Mouse (Mus musculus) embryonic fibroblast, embryonic 13.5 days (primary cell): Measurements from ENCODE around the gene Hps6. TPM values are rescaled to one million over a fixed set of nuclear protein-coding genes. Genes with fewer than 3 reads are reported as not detected.
A peak's percentile ranks its signal among the peaks of the same experiment; 100 is the strongest.

Experiments
- H3K27ac ChIP-seq: 2 replicates; pipeline ENCODE4 v1.5.1; 2012; ENCODE audit warnings: low read length, control low read depth, inconsistent platforms; ENCODE audit not compliant: insufficient read depth
- H3K4me1 ChIP-seq: 2 replicates; pipeline ENCODE4 v1.6.1; 2011; ENCODE audit warnings: low read length; ENCODE audit not compliant: control insufficient read depth, insufficient read depth
- H3K4me3 ChIP-seq: 2 replicates; pipeline ENCODE4 v1.5.1; 2011; ENCODE audit warnings: mild to moderate bottlenecking, control low read depth, low read length; ENCODE audit not compliant: insufficient read depth
- CTCF ChIP-seq: IDR thresholded peaks from 2 replicates; pipeline ENCODE4 v1.5.1; 2011; ENCODE audit warnings: mild to moderate bottlenecking, control low read depth, low read length, moderate library complexity, borderline replicate concordance; ENCODE audit not compliant: insufficient read depth
- POLR2A ChIP-seq: IDR thresholded peaks from 2 replicates; pipeline ENCODE4 v1.6.1; 2011; ENCODE audit warnings: low read depth, mild to moderate bottlenecking, control low read depth, low read length, moderate library complexity
- polyA plus RNA-seq: library from polyadenylated mRNA; stranded (reverse); fragments of >200 nt; gene quantifications from 2 replicates; pipeline ENCODE4 v1.2.4, GENCODE M21; 2011; ENCODE audit warnings: low read depth; ENCODE audit not compliant: missing spikeins, insufficient read length

Gene Hps6
- polyA plus RNA-seq, 1 experiment: 4.7 TPM

- TF ChIP-seq POLR2A (peak; percentile 34; the same call in 1 of the 2 replicates), CTCF (no peak)
- H3K4me1 ChIP-seq: peaks cover 7% of the 10 kb centered on the region; the same call in 1 of the 2 replicates
These were observed 41.1 kb downstream of the Hps6 start, which contains the start of gene Pprc1 for GRCm38 (mm10) chr19:46044271-46044992. Pprc1 (plus strand) TSS chr19:46044886.

GRCm38 (mm10) chr19:46044993-46045695 is 41.8 kb downstream of the Hps6 start, which contains the start of gene Ldb1:
Ldb1 (minus strand) TSS chr19:46045214.
- peaks cover 5% of the 10 kb centered on the region; the same call in 1 of the 2 replicates for H3K4me1 ChIP-seq

More at GRCm38 (mm10) chr19:46044271-46044992, 41.1 kb downstream of the Hps6 start, which contains the start of gene Pprc1:
- Histone ChIP-seq H3K27ac (peak within 1 kb of the TSS; percentile 88), H3K4me3 (peak within 1 kb of the TSS; percentile 76)

GRCm38 (mm10) chr19:46045696-46046311 is 42.5 kb downstream of the Hps6 start:
- Histone ChIP-seq H3K4me3 (peak overlapping the region; percentile 76), H3K27ac (peak overlapping the region; percentile 88), H3K4me1 (0 out of 2 replicates have a peak, but pooled peaks cover 3% of the 10 kb centered on the region)
- TF ChIP-seq CTCF: no peak

More at GRCm38 (mm10) chr19:46044993-46045695, 41.8 kb downstream of the Hps6 start, which contains the start of gene Ldb1:
- Histone ChIP-seq H3K4me3 (peak within 1 kb of the TSS; percentile 76), H3K27ac (peak within 1 kb of the TSS; percentile 88)
- TF ChIP-seq CTCF: no peak
- peak; percentile 65 for TF ChIP-seq POLR2A

- Histone ChIP-seq H3K4me1 (no peaks in the 10 kb centered on the region), H3K4me3 (no peak overlapping the region), H3K27ac (peak overlapping the region; percentile 67; the same call in 1 of the 2 replicates)
- TF ChIP-seq POLR2A: no peak
- no peak for TF ChIP-seq CTCF
These were observed 43.3 kb downstream of the Hps6 start for GRCm38 (mm10) chr19:46046621-46047025.

- Histone ChIP-seq H3K4me3 (no peak overlapping the region), H3K4me1 (no peaks in the 10 kb centered on the region), H3K27ac (no peak overlapping the region)
- TF ChIP-seq POLR2A (no peak), CTCF (no peak)
These were observed 44.1 kb downstream of the Hps6 start for GRCm38 (mm10) chr19:46047426-46047825.

- Histone ChIP-seq H3K4me1 (no peaks in the 10 kb centered on the region), H3K27ac (no peak overlapping the region), H3K4me3 (no peak overlapping the region)
- no peak for TF ChIP-seq POLR2A
- no peak for TF ChIP-seq CTCF
These were observed 45.8 kb downstream of the Hps6 start for GRCm38 (mm10) chr19:46049129-46049528.

- Histone ChIP-seq H3K27ac (no peak overlapping the region), H3K4me3 (no peak overlapping the region), H3K4me1 (no peaks in the 10 kb centered on the region; the same call in 1 of the 2 replicates)
- TF ChIP-seq POLR2A (no peak), CTCF (no peak)
These were observed 47.2 kb downstream of the Hps6 start for GRCm38 (mm10) chr19:46050462-46050861.

Other genes starting within 250 kb of the Hps6 start
- gene Mgea5, start 219.7 kb upstream of the Hps6 start, polyA plus RNA-seq: 87.3 and 87.4 TPM in 2 replicates
- not detected in 2 replicates for gene Kcnip2, start 187.4 kb upstream of the Hps6 start, polyA plus RNA-seq
- 10.5 and 15.3 TPM in 2 replicates for gene Armh3, start 5.0 kb upstream of the Hps6 start, polyA plus RNA-seq
- gene Pprc1, start 41.4 kb downstream of the Hps6 start, polyA plus RNA-seq: 46.9 and 58.0 TPM in 2 replicates
- gene Ldb1, start 41.7 kb downstream of the Hps6 start, polyA plus RNA-seq: 116 and 124 TPM in 2 replicates
- gene Nolc1, start 72.4 kb downstream of the Hps6 start, polyA plus RNA-seq: 56.2 and 57.1 TPM in 2 replicates
- gene Elovl3, start 128.4 kb downstream of the Hps6 start, polyA plus RNA-seq: not detected in 2 replicates
- gene Pitx3, start 144.8 kb downstream of the Hps6 start, polyA plus RNA-seq: not detected in 2 replicates
- gene Gbf1, start 149.0 kb downstream of the Hps6 start, polyA plus RNA-seq: 64.8 and 86.4 TPM in 2 replicates